Mouse (Mus musculus): Measurements from ENCODE around the gene Fam234a. TPM values are rescaled to one million over a fixed set of nuclear protein-coding genes. Genes with fewer than 3 reads are reported as not detected.

Gene Fam234a
- polyA plus RNA-seq, 1 experiment from 2014 or later, result 22.7 TPM

DNA sequence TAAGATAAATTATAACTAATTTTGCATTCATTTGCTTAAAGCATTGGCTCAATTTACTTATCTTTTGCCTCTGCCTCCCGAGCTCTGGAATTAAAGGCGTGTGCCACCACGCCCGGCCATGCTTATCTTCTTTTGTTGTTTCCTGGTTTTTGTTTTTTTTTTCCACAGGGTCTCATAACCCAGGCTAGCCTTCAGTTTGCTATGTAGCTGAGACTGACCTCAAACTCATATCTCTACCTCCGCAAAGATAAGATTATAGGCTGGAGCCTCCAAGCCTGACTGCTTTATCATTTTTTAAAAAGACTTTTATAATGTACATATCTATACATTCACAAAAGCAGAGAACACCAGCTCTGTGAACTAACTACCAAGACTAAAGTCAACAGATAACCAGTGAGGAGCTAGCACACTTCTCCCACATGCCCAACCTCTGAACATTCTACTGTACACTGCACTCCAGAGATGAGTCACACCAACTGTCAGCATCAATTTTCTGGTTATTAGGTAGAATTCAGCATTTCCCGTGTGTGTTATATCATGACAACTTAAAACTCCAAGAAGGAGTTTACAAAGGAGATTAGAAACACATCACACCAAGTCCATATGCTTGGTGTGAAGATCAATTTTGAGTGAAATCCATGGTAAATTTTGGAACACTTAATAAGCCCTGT lies 3.8 kb downstream of the Fam234a start:
- DNase-seq (ENCODE audit: low spot score) (no peak), ATAC-seq (ENCODE audit: insufficient read depth, low FRiP score, low TSS enrichment) (no peak)
- Histone ChIP-seq H3K27ac (ENCODE audit: low read depth, low read length) (no peak overlapping the region), H3K27me3 (ENCODE audit: control insufficient read depth, insufficient read depth, low read length) (no peaks in the 10 kb centered on the region), H3K4me1 (ENCODE audit: control insufficient read depth, insufficient read depth, low read length) (peaks cover 2% of the 10 kb centered on the region; the same call in 1 of the 2 replicates), H3K4me3 (ENCODE audit: low read depth, low read length) (no peak overlapping the region), H3K9ac (ENCODE audit: low read length) (no peak overlapping the region), H3K9me3 (ENCODE audit: control insufficient read depth, low read length) (no peaks in the 10 kb centered on the region), H3K36me3 (ENCODE audit: control insufficient read depth, insufficient read depth, low read length) (no peaks in the 10 kb centered on the region), H3K4me2 (ENCODE audit: low read depth) (no peak overlapping the region)
- 90% methylated on average over 6 of the region's 6 CpGs for WGBS

DNA sequence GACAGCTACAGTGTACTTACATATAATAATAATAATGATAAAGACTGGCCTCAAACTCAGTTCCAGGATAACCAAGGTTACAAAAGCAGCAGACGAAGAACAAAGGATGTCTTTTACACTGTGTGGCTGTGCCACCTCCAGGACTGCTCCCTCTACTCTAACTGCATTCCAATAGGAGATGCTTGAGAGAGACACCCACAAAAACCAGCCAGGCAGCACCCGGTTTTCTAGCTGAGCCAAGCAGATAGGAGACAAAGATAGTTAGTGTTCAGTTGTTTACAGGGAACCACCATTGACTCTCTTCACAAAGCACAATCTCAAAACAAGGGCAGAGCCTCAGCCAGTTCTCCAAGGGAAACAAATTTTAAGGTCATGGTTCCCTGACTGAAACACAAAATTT lies 4.5 kb downstream of the Fam234a start:
- WGBS, result 85% methylated on average over 2 of the region's 2 CpGs

DNA sequence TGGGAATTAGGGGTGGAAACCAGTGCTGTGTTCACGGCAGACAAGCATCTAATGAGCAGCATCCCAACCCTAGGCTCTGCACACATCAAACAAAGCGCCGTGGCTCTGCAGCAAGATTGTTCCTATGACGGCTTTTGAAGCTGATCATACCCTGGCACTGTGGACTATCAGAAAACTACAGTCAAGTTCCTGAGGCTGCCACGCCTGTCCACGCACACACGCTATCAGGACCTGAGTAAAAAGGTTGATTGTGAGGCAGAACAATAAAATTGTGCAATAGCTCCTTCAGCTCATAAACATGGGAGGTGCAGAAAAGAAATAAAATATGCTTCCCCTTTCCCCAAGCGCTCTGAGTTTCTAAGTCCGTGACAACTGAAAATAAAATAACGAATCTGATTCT lies 6.4 kb downstream of the Fam234a start:
- Histone ChIP-seq H3K36me3 (ENCODE audit: control insufficient read depth, insufficient read depth, low read length) (no peaks in the 10 kb centered on the region), H3K9me3 (ENCODE audit: control insufficient read depth, low read length) (no peaks in the 10 kb centered on the region), H3K9ac (ENCODE audit: low read length) (no peak overlapping the region), H3K4me2 (ENCODE audit: low read depth) (no peak overlapping the region), H3K4me1 (ENCODE audit: control insufficient read depth, insufficient read depth, low read length) (peaks cover 5% of the 10 kb centered on the region; the same call in 1 of the 2 replicates), H3K27me3 (ENCODE audit: control insufficient read depth, insufficient read depth, low read length) (no peaks in the 10 kb centered on the region), H3K27ac (ENCODE audit: low read depth, low read length) (no peak overlapping the region), H3K4me3 (ENCODE audit: low read depth, low read length) (no peak overlapping the region)
- WGBS, result 88% methylated on average over 10 of the region's 10 CpGs
- no peak for DNase-seq (ENCODE audit: low spot score)
- no peak for ATAC-seq (ENCODE audit: insufficient read depth, low FRiP score, low TSS enrichment)

More for the DNA sequence above, 4.5 kb downstream of the Fam234a start:
- Histone ChIP-seq H3K36me3 (ENCODE audit: control insufficient read depth, insufficient read depth, low read length) (no peaks in the 10 kb centered on the region), H3K4me1 (ENCODE audit: control insufficient read depth, insufficient read depth, low read length) (peaks cover 5% of the 10 kb centered on the region; the same call in 1 of the 2 replicates), H3K27me3 (ENCODE audit: control insufficient read depth, insufficient read depth, low read length) (no peaks in the 10 kb centered on the region), H3K27ac (ENCODE audit: low read depth, low read length) (no peak overlapping the region), H3K9ac (ENCODE audit: low read length) (no peak overlapping the region), H3K9me3 (ENCODE audit: control insufficient read depth, low read length) (no peaks in the 10 kb centered on the region), H3K4me3 (ENCODE audit: low read depth, low read length) (no peak overlapping the region), H3K4me2 (ENCODE audit: low read depth) (no peak overlapping the region)
- ATAC-seq (ENCODE audit: insufficient read depth, low FRiP score, low TSS enrichment), result no peak
- no peak for DNase-seq (ENCODE audit: low spot score)

DNA sequence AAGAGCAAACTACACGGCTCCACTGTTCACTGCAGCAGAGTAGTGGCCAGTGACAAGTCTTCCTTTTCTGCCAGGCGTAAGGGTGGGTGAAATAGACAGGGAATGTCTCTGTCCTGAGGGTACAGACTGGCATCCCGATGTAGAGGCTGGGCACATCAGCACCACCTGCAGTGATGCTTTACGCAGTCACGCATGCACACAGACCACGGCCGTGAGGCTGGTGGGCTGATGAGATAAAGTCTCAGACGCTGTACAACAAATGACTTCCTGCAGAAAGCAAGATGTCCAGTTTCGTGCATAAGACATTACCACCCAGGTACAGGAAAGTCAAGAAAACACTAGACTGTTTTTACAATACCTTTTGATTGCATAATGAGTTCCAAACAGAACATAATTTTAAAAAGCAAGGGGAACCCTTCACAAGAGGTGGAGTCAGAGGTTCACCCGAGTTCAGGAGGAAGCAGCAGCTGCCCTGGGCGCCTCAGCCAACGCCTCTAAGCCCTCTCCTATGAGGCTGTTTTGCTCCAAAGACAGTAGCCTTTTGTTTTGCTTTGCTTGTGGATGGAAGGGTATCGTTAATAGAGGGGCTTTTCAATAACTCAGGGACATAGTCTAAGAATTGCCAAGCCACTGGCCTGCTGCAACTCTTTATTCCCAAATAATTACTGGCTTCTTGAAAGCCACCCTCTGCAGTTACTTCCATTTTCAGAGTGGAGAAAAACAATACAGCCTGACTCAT lies 8.8 kb downstream of the Fam234a start:
- WGBS, result 61% methylated on average over 13 of the region's 13 CpGs
- DNase-seq (ENCODE audit: low spot score) (no peak), ATAC-seq (ENCODE audit: insufficient read depth, low FRiP score, low TSS enrichment) (no peak)
- H3K4me2 ChIP-seq (ENCODE audit: low read depth), result no peak overlapping the region
- no peaks in the 10 kb centered on the region for H3K36me3 ChIP-seq (ENCODE audit: control insufficient read depth, insufficient read depth, low read length)
- H3K4me1 ChIP-seq (ENCODE audit: control insufficient read depth, insufficient read depth, low read length), result peaks cover 5% of the 10 kb centered on the region; the same call in 1 of the 2 replicates
- no peak overlapping the region for H3K4me3 ChIP-seq (ENCODE audit: low read depth, low read length)
- H3K27ac ChIP-seq (ENCODE audit: low read depth, low read length), result 0 out of 2 replicates have a peak overlapping the region, but pooled peaks have one; percentile 10
- H3K27me3 ChIP-seq (ENCODE audit: control insufficient read depth, insufficient read depth, low read length), result no peaks in the 10 kb centered on the region
- no peak overlapping the region for H3K9ac ChIP-seq (ENCODE audit: low read length)
- no peaks in the 10 kb centered on the region for H3K9me3 ChIP-seq (ENCODE audit: control insufficient read depth, low read length)

DNA sequence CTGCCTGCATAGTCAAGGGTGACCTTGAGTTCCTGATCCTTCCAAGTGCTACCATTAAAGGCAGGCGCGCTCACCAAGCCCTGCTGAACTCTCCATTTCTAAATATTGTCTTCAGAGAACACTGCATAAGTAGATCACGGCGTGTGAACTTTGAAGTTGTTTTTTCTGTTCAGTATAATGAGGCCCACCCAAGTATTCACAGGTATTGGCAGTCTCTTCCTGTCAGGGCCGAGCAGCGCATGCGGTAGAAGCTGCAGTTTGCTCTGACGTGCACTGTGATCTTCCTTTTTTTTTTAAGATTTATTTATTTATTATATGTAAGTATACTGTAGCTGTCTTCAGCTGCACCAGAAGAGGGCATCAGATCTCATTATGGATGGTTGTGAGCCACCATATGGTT lies 9.7 kb downstream of the Fam234a start:
- H3K27me3 ChIP-seq (ENCODE audit: control insufficient read depth, insufficient read depth, low read length), result no peaks in the 10 kb centered on the region
- H3K9me3 ChIP-seq (ENCODE audit: control insufficient read depth, low read length), result no peaks in the 10 kb centered on the region
- DNase-seq (ENCODE audit: low spot score) (no peak), ATAC-seq (ENCODE audit: insufficient read depth, low FRiP score, low TSS enrichment) (no peak)
- 92% methylated on average over 8 of the region's 8 CpGs for WGBS
- no peak overlapping the region for H3K4me2 ChIP-seq (ENCODE audit: low read depth)
- peaks cover 5% of the 10 kb centered on the region; the same call in 1 of the 2 replicates for H3K4me1 ChIP-seq (ENCODE audit: control insufficient read depth, insufficient read depth, low read length)
- H3K36me3 ChIP-seq (ENCODE audit: control insufficient read depth, insufficient read depth, low read length), result no peaks in the 10 kb centered on the region
- H3K9ac ChIP-seq (ENCODE audit: low read length), result no peak overlapping the region
- H3K4me3 ChIP-seq (ENCODE audit: low read depth, low read length), result no peak overlapping the region
- no peak overlapping the region for H3K27ac ChIP-seq (ENCODE audit: low read depth, low read length)

DNA sequence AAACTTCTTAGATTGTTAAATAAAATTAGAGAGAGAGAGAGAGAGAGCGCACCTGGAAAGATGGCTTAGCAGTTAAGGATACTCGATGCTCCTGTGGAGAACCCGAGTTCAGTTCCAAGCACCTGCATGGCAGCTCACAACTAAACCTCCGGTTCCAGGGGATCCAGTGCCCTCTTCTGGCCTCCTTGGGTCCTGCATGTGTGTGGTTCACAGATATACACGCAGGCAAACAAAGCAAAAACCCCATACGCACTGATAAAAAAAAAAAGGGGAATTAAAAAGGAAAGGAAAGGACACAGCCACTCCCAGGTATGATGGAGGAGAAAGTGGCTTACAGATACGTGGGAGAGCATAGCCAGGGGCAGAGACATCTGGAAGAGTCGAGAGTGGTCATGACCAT lies 11.2 kb downstream of the Fam234a start:
- no peak overlapping the region for H3K4me2 ChIP-seq (ENCODE audit: low read depth)
- ATAC-seq (ENCODE audit: insufficient read depth, low FRiP score, low TSS enrichment), result no peak

DNA sequence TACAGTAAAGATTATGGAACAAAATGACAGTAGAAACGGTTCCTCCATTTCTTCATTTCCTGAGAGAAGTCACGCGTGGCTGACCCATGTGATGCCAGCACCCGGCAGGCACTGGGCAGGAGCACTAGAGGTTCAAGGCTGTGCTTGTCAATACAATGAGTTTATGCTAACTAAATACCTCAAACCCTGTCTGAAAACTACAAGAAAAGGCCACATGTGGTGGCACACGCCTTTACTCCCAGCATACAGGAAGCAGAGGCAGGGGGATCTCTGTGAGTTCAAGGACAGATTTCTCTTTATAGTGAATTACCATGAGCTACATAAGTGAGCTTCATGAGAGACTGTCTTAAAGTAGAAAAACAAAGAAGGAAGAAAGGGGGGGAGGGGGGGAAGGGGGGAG lies 12.9 kb downstream of the Fam234a start:
- ATAC-seq (ENCODE audit: insufficient read depth, low FRiP score, low TSS enrichment), result no peak
- H3K4me3 ChIP-seq (ENCODE audit: low read depth, low read length), result no peak overlapping the region
- H3K4me2 ChIP-seq (ENCODE audit: low read depth), result no peak overlapping the region
- 92% methylated on average over 5 of the region's 5 CpGs for WGBS
- no peak for DNase-seq (ENCODE audit: low spot score)
- no peaks in the 10 kb centered on the region for H3K36me3 ChIP-seq (ENCODE audit: control insufficient read depth, insufficient read depth, low read length)
- no peak overlapping the region for H3K9ac ChIP-seq (ENCODE audit: low read length)
- no peaks in the 10 kb centered on the region for H3K27me3 ChIP-seq (ENCODE audit: control insufficient read depth, insufficient read depth, low read length)
- no peak overlapping the region for H3K27ac ChIP-seq (ENCODE audit: low read depth, low read length)
- peaks cover 4% of the 10 kb centered on the region; the same call in 1 of the 2 replicates for H3K4me1 ChIP-seq (ENCODE audit: control insufficient read depth, insufficient read depth, low read length)
- no peaks in the 10 kb centered on the region for H3K9me3 ChIP-seq (ENCODE audit: control insufficient read depth, low read length)

More for the DNA sequence above, 11.2 kb downstream of the Fam234a start:
- H3K4me3 ChIP-seq (ENCODE audit: low read depth, low read length), result no peak overlapping the region
- WGBS, result 73% methylated on average over 8 of the region's 8 CpGs
- H3K9me3 ChIP-seq (ENCODE audit: control insufficient read depth, low read length), result no peaks in the 10 kb centered on the region
- H3K27me3 ChIP-seq (ENCODE audit: control insufficient read depth, insufficient read depth, low read length), result no peaks in the 10 kb centered on the region
- H3K27ac ChIP-seq (ENCODE audit: low read depth, low read length), result no peak overlapping the region
- H3K4me1 ChIP-seq (ENCODE audit: control insufficient read depth, insufficient read depth, low read length), result peaks cover 5% of the 10 kb centered on the region; the same call in 1 of the 2 replicates
- DNase-seq (ENCODE audit: low spot score), result no peak
- H3K9ac ChIP-seq (ENCODE audit: low read length), result no peak overlapping the region
- no peaks in the 10 kb centered on the region for H3K36me3 ChIP-seq (ENCODE audit: control insufficient read depth, insufficient read depth, low read length)

DNA sequence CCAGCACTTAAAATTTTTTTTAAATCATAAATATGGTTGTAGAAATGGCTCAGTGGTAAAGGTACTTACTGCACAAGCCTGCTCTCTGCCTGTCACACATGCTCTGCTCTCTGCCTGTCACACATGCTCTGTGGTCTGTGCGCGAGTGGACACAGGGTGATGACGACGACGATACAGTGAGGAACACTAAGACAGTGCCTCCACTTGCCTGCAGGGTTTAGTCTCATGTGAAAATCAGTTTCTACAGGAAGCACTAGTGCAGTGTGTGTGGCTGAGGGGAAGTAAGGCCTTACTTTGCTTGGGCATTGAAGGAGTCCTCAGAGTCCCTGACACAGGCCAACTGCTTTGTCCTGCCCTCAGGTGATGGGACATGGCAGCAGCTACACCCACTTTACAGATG lies 14.3 kb downstream of the Fam234a start:
- 94% methylated on average over 5 of the region's 5 CpGs for WGBS
- DNase-seq (ENCODE audit: low spot score) (no peak), ATAC-seq (ENCODE audit: insufficient read depth, low FRiP score, low TSS enrichment) (no peak)
- H3K36me3 ChIP-seq (ENCODE audit: control insufficient read depth, insufficient read depth, low read length), result no peaks in the 10 kb centered on the region
- H3K9ac ChIP-seq (ENCODE audit: low read length), result no peak overlapping the region
- H3K27me3 ChIP-seq (ENCODE audit: control insufficient read depth, insufficient read depth, low read length), result no peaks in the 10 kb centered on the region
- H3K27ac ChIP-seq (ENCODE audit: low read depth, low read length), result no peak overlapping the region
- H3K9me3 ChIP-seq (ENCODE audit: control insufficient read depth, low read length), result no peaks in the 10 kb centered on the region
- H3K4me1 ChIP-seq (ENCODE audit: control insufficient read depth, insufficient read depth, low read length), result no peaks in the 10 kb centered on the region
- H3K4me2 ChIP-seq (ENCODE audit: low read depth), result no peak overlapping the region
- H3K4me3 ChIP-seq (ENCODE audit: low read depth, low read length), result no peak overlapping the region

DNA sequence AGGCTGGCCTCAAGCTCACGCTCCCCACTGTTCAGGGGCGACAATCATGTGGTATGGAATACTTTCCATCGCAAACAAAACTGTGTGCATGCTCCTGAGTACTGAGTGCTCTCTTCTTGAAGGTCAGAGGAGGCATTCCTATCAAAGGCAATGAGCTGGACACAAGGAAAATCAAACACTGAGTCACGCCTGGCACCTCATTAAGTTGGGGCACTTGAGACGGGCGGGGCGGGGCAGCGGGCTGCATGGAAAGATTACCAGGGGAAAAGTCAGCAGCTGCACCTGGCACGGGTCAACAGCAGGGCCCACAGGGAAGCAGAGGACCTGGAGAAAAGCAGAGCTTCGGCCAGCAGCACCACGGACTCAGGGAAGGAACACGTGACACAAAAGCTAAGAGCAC lies 18.9 kb downstream of the Fam234a start:
- WGBS, result 80% methylated on average over 12 of the region's 12 CpGs
- H3K9me3 ChIP-seq (ENCODE audit: control insufficient read depth, low read length), result no peaks in the 10 kb centered on the region
- H3K4me3 ChIP-seq (ENCODE audit: low read depth, low read length), result no peak overlapping the region
- H3K4me2 ChIP-seq (ENCODE audit: low read depth), result no peak overlapping the region
- ATAC-seq (ENCODE audit: insufficient read depth, low FRiP score, low TSS enrichment) (no peak), DNase-seq (ENCODE audit: low spot score) (no peak)
- H3K4me1 ChIP-seq (ENCODE audit: control insufficient read depth, insufficient read depth, low read length), result no peaks in the 10 kb centered on the region
- no peaks in the 10 kb centered on the region for H3K27me3 ChIP-seq (ENCODE audit: control insufficient read depth, insufficient read depth, low read length)
- no peak overlapping the region for H3K27ac ChIP-seq (ENCODE audit: low read depth, low read length)
- no peak overlapping the region for H3K9ac ChIP-seq (ENCODE audit: low read length)
- H3K36me3 ChIP-seq (ENCODE audit: control insufficient read depth, insufficient read depth, low read length), result no peaks in the 10 kb centered on the region
